Mouse (Mus musculus): ENCODE data around the gene Timm10b. TPM values are rescaled to one million over a fixed set of nuclear protein-coding genes. Genes with fewer than 3 reads are reported as not detected.

Timm10b gene
- total RNA-seq, 2 experiments from 2014 or later: 49.7 to 77.6 TPM

DNA sequence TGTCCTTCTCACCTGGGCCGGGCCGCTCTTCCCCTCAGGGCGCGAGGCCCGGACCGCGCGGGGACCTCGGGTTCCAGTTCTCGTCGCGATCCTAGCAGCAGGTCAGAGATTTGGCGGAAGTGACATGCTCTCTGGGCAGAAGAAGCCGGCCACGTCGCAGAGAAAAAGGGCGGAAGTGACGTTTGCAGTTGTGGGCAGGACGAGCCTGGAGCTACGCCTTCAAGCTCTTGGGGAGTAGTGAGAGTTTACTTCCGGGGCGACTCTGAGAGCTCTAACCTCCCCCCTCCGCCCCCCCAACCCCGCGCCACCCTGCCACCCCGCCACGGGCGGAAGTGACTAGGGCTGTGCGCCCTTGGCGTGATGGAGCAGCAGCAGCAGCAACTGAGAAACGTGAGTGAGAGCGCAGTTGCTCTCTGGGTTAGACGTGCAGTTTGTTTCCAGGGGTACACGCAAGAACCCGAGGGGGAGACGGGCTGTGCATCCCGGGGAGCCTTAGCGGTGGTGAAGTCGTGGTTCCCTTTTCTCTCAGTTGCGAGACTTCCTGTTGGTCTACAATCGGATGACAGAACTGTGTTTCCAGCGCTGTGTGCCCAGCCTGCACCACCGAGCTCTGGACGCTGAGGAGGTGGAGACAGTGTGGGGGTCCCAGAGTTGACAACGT, 507 bp downstream of the Timm10b start, which contains the start of the genes Arfip2 and Gm45799:
TSS of gene Arfip2 (minus strand) at position 184 of the 661 bp plus-strand sequence.
TSS of gene Gm45799 (plus strand) at position 320 of the 661 bp plus-strand sequence.
- ATAC-seq (replicated peaks; ENCODE audit: poor library complexity, severe bottlenecking): peak; percentile 74

DNA sequence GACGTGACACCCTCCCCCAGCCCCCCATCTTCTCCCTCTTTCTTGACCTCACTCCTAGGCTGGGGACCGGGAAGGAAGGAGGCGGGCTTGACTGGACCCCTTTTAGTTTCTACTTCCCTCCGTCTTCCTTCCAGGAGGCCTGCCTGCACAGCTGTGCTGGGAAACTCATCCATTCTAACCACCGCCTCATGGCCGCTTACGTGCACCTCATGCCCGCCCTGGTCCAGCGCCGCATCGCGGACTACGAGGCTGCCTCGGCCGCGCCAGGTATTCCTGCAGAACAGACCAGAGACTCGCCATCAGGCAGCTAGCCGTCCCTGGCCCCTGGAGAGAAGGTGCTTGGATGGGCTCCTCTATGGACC, 1.0 kb downstream of the Timm10b start:
- no peak for ATAC-seq (replicated peaks; ENCODE audit: poor library complexity, severe bottlenecking)

DNA sequence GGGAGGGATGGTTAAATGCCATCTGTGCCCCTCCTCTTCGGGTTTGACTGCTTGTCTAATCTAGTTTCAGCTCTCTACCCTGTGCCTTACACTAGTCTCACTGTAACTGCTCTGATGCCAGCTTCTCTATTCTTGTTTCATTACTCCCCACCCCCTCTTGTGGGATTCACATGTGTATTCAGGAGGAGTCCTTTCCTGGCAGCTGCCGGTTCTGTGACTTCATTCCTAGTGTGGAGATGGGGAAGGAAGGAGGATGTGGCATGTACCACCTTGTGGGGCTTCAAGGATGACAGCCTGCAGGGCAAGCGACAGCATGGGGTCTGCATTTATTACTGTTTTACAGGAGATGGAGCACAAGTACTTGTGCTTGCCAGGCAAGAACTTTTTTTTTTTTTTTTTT, 2.1 kb downstream of the Timm10b start:
- ATAC-seq (replicated peaks; ENCODE audit: poor library complexity, severe bottlenecking): peak; percentile 39

DNA sequence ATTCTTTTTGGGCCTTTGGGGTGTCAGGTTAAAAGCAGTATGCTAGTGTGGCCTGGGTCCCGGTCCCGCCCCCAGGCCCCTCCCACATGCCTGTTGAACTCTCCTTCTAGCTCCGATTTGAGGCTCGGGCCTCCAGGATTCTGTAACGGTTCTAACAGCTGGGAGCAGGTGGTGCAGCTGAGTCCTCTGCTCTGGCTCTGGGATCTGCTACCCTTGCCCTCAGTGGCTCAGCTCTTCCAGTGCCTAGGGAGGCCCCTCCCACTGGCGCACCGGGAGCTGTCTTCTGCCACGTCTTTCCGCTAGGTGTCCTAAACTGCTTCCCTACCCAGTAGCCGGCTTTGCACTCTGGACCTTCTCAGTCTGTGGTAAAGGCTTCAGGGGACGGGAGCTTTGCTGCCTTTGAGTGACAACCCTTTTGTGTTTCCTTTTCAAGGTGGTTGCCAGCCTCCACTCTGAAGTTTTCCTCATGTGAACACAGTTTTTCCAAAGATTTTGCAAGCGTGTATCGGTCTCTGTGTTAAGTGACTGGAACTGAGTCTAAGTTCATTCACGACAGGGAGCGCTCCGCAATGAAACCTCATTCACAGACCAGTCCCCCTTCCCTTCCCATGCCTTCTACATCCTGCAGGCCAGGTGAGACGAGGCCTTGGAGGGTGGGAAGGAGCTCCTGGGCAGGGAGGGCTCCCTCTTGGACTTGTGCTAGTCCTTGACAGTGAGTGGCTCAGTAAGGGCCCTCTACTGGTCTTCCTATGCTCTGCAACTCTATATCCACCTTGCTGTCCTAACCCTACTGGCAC, 11.0 kb downstream of the Timm10b start, which contains the start of gene Dnhd1:
TSS of gene Dnhd1 (plus strand) at position 189 of the 797 bp plus-strand sequence.
- peak; percentile 97 for ATAC-seq (replicated peaks; ENCODE audit: poor library complexity, severe bottlenecking)

DNA sequence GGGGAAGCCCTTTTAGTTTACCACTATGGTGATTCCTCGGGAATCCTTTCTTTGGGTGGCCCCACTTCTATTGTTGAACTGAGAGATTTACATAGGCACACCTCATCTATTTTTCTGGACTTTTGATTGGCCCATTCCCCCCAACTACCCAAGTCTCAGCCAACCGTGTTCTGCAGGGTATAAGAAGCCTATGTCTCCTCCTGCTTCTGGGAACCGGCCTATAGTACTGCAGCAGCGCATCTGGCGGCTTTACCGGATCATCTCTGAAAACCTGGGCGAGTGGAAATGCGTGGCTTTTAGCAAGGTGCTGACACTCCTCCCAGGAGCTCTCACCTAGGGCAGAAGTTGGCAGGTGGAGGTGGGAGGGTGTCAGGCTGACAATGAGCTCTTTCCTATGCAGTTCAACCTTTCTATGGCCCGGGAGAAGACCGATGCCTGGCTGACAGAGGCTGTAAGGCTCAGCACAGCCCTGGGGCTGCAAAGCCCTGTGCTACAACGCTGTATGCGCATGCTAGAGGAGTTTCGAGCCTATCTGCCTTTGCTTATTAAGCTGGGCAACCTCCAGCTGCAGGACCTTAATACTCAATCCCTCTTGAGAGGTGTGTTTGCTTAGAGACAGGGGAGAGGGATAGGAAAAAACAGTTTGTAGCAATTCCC, 45.8 kb downstream of the Timm10b start:
- ATAC-seq (replicated peaks; ENCODE audit: poor library complexity, severe bottlenecking): no peak

DNA sequence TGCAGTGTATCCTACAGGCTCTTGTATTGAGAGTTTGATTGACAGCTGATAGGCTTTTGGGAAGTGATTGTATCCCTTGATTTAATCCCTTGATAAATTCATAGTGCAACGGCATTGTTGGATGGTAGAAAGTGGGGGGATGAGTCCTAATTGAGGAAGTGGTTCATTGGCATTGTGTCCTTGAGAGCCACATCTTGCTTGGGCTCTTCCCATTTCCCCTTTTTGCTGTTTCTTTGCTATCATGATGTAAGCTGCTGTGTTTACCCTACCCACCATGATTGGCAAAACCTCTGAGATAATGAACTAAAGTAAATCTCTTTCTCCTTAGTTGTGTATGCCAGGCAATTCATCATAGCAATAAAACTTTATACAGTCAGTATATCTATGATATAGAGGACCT, 51.0 kb downstream of the Timm10b start:
- ATAC-seq (replicated peaks; ENCODE audit: poor library complexity, severe bottlenecking): peak; percentile 98

Other genes starting within 250 kb of the Timm10b start
- gene Fam160a2, start 240.0 kb upstream of the Timm10b start, total RNA-seq (2014; fragmentation: Nextera tagmentation): 42.9 and 44.3 TPM in 2 replicates
- gene Fam160a2, start 240.0 kb upstream of the Timm10b start, total RNA-seq (2017): 9.0 and 23.2 TPM in 2 replicates
- not detected in 2 replicates for gene Cnga4, start 235.5 kb upstream of the Timm10b start, total RNA-seq (2014; fragmentation: Nextera tagmentation)
- not detected in 2 replicates for gene Cnga4, start 235.5 kb upstream of the Timm10b start, total RNA-seq (2017)
- gene Cckbr, start 214.3 kb upstream of the Timm10b start, total RNA-seq (2014; fragmentation: Nextera tagmentation): not detected in 2 replicates
- not detected in 2 replicates for gene Cckbr, start 214.3 kb upstream of the Timm10b start, total RNA-seq (2017)
- gene Cavin3, start 157.8 kb upstream of the Timm10b start, total RNA-seq (2014; fragmentation: Nextera tagmentation): not detected in 2 replicates
- gene Cavin3, start 157.8 kb upstream of the Timm10b start, total RNA-seq (2017): 0.05 and 1.1 TPM in 2 replicates
- 11.5 and 13.8 TPM in 2 replicates for gene Smpd1, start 85.7 kb upstream of the Timm10b start, total RNA-seq (2014; fragmentation: Nextera tagmentation)
- 11.3 and 22.4 TPM in 2 replicates for gene Smpd1, start 85.7 kb upstream of the Timm10b start, total RNA-seq (2017)
- 0.81 TPM in 1 of 2 replicates, not detected in the other for gene Apbb1, start 58.4 kb upstream of the Timm10b start, total RNA-seq (2014; fragmentation: Nextera tagmentation)
- gene Apbb1, start 58.4 kb upstream of the Timm10b start, total RNA-seq (2017): 0.05 TPM in 1 of 2 replicates, not detected in the other
- not detected in 2 replicates for gene Hpx, start 39.9 kb upstream of the Timm10b start, total RNA-seq (2014; fragmentation: Nextera tagmentation)
- gene Hpx, start 39.9 kb upstream of the Timm10b start, total RNA-seq (2017): not detected in 2 replicates
- 1.7 and 5.4 TPM in 2 replicates for gene Trim3, start 6.5 kb upstream of the Timm10b start, total RNA-seq (2014; fragmentation: Nextera tagmentation)
- gene Trim3, start 6.5 kb upstream of the Timm10b start, total RNA-seq (2017): 1.4 and 5.0 TPM in 2 replicates
- gene Arfip2, start 360 bp downstream of the Timm10b start, total RNA-seq (2014; fragmentation: Nextera tagmentation): 23.8 and 31.4 TPM in 2 replicates
- gene Arfip2, start 360 bp downstream of the Timm10b start, total RNA-seq (2017): 47.1 and 85.6 TPM in 2 replicates
- 28.7 TPM in 1 of 2 replicates, not detected in the other for gene Gm45799, start 496 bp downstream of the Timm10b start, total RNA-seq (2014; fragmentation: Nextera tagmentation)
- 0.99 TPM in 1 of 2 replicates, not detected in the other for gene Gm45799, start 496 bp downstream of the Timm10b start, total RNA-seq (2017)
- 0.45 and 3.7 TPM in 2 replicates for gene Dnhd1, start 10.8 kb downstream of the Timm10b start, total RNA-seq (2014; fragmentation: Nextera tagmentation)
- 0.13 and 1.2 TPM in 2 replicates for gene Dnhd1, start 10.8 kb downstream of the Timm10b start, total RNA-seq (2017)
- gene Ilk, start 96.5 kb downstream of the Timm10b start, total RNA-seq (2014; fragmentation: Nextera tagmentation): 167 and 168 TPM in 2 replicates
- 81.6 and 87.8 TPM in 2 replicates for gene Ilk, start 96.5 kb downstream of the Timm10b start, total RNA-seq (2017)
- gene Rrp8, start 97.3 kb downstream of the Timm10b start, total RNA-seq (2014; fragmentation: Nextera tagmentation): 35.7 and 68.6 TPM in 2 replicates
- 35.7 and 40.9 TPM in 2 replicates for gene Rrp8, start 97.3 kb downstream of the Timm10b start, total RNA-seq (2017)
- gene Taf10, start 104.3 kb downstream of the Timm10b start, total RNA-seq (2014; fragmentation: Nextera tagmentation): 221 and 237 TPM in 2 replicates
- gene Taf10, start 104.3 kb downstream of the Timm10b start, total RNA-seq (2017): 207 and 251 TPM in 2 replicates
- gene Tpp1, start 112.2 kb downstream of the Timm10b start, total RNA-seq (2014; fragmentation: Nextera tagmentation): 46.8 and 52.4 TPM in 2 replicates
- gene Tpp1, start 112.2 kb downstream of the Timm10b start, total RNA-seq (2017): 18.5 and 26.1 TPM in 2 replicates
- gene Dchs1, start 147.6 kb downstream of the Timm10b start, total RNA-seq (2014; fragmentation: Nextera tagmentation): not detected in 2 replicates
- gene Dchs1, start 147.6 kb downstream of the Timm10b start, total RNA-seq (2017): not detected in 2 replicates
- 133 and 143 TPM in 2 replicates for gene Mrpl17, start 171.0 kb downstream of the Timm10b start, total RNA-seq (2014; fragmentation: Nextera tagmentation)
- gene Mrpl17, start 171.0 kb downstream of the Timm10b start, total RNA-seq (2017): 62.2 and 81.9 TPM in 2 replicates

All from granulocyte monocyte progenitor cell, adult 5-6 weeks (primary cell).